Mouse (Mus musculus): Measurements from ENCODE around the gene Upb1. TPM values are rescaled to one million over a fixed set of nuclear protein-coding genes. Genes with fewer than 3 reads are reported as not detected.
"Not testable (repeated sequence)": the region's sequence is repeated elsewhere in the genome, so short reads cannot be mapped to it uniquely, and the experiment has no call there.

Gene Upb1
- total and polyA plus RNA-seq, 3 experiments, result 0.70 to 0.89 (median 0.70) TPM

GRCm38 (mm10) chr10:75365231-75365633, 35.7 kb upstream of the Upb1 start:
- H3K27ac ChIP-seq, result no peak overlapping the region

GRCm38 (mm10) chr10:75373655-75374351, 27.1 kb upstream of the Upb1 start:
- H3K4me1 ChIP-seq (ENCODE audit: control insufficient read depth, insufficient read depth, low read length); intact Hi-C loops (cut with DNase I); H3K9ac ChIP-seq (ENCODE audit: low read depth, low read length); H3K27me3 ChIP-seq (ENCODE audit: control insufficient read depth, insufficient read depth, low read length); H3K79me2 ChIP-seq (replicated peaks; ENCODE audit: control insufficient read depth, insufficient read depth, low read length); H3K36me3 ChIP-seq (ENCODE audit: control insufficient read depth, insufficient read depth, low read length): not testable (repeated sequence)
- peak overlapping the region; percentile 90 for H3K27ac ChIP-seq
- 0 out of 2 replicates have a peak, but pooled peaks have one; percentile 37 for TF ChIP-seq EP300 (IDR thresholded peaks at IDR 0.05; ENCODE audit: insufficient read depth, low read depth, low read length)
- peak; percentile 80 for DNase-seq
- WGBS, result 15% methylated on average over 15 of the region's 19 CpGs
- peak overlapping the region; percentile 31 for H3K4me3 ChIP-seq

More at GRCm38 (mm10) chr10:75365231-75365633, 35.7 kb upstream of the Upb1 start:
- no peaks in the 10 kb centered on the region for H3K27me3 ChIP-seq (ENCODE audit: control insufficient read depth, insufficient read depth, low read length)
- 58% methylated on average over 6 of the region's 6 CpGs for WGBS
- H3K9ac ChIP-seq (ENCODE audit: low read depth, low read length), result no peak overlapping the region
- intact Hi-C loops (cut with DNase I), result no loop called here
- no peak for TF ChIP-seq EP300 (IDR thresholded peaks at IDR 0.05; ENCODE audit: insufficient read depth, low read depth, low read length)
- TF ChIP-seq CTCF (IDR thresholded peaks at IDR 0.05), result no peak
- TF ChIP-seq POLR2A (IDR thresholded peaks at IDR 0.05; ENCODE audit: insufficient read depth, low read depth, low read length), result no peak
- no peak for DNase-seq
- peaks cover 7% of the 10 kb centered on the region for H3K4me1 ChIP-seq (ENCODE audit: control insufficient read depth, insufficient read depth, low read length)
- H3K79me2 ChIP-seq (replicated peaks; ENCODE audit: control insufficient read depth, insufficient read depth, low read length), result no peaks in the 10 kb centered on the region
- H3K4me3 ChIP-seq, result no peak overlapping the region
- H3K36me3 ChIP-seq (ENCODE audit: control insufficient read depth, insufficient read depth, low read length), result peaks cover 8% of the 10 kb centered on the region

- 56% methylated on average over 10 of the region's 10 CpGs for WGBS
- H3K79me2 ChIP-seq (replicated peaks; ENCODE audit: control insufficient read depth, insufficient read depth, low read length), result no peaks in the 10 kb centered on the region
- no peak overlapping the region; the same call in 1 of the 2 replicates for H3K27ac ChIP-seq
- intact Hi-C loops (cut with DNase I), result no loop called here
- peaks cover 2% of the 10 kb centered on the region; the same call in 1 of the 2 replicates for H3K36me3 ChIP-seq (ENCODE audit: control insufficient read depth, insufficient read depth, low read length)
- no peaks in the 10 kb centered on the region for H3K27me3 ChIP-seq (ENCODE audit: control insufficient read depth, insufficient read depth, low read length)
- no peak overlapping the region for H3K9ac ChIP-seq (ENCODE audit: low read depth, low read length)
- no peak overlapping the region for H3K4me3 ChIP-seq
- DNase-seq, result peak; percentile 26 to 29
- TF ChIP-seq CTCF (IDR thresholded peaks at IDR 0.05), result no peak
- no peak for TF ChIP-seq EP300 (IDR thresholded peaks at IDR 0.05; ENCODE audit: insufficient read depth, low read depth, low read length)
- no peak for TF ChIP-seq POLR2A (IDR thresholded peaks at IDR 0.05; ENCODE audit: insufficient read depth, low read depth, low read length)
- H3K4me1 ChIP-seq (ENCODE audit: control insufficient read depth, insufficient read depth, low read length), result peaks cover 2% of the 10 kb centered on the region
Observed at GRCm38 (mm10) chr10:75378688-75379087, 22.2 kb upstream of the Upb1 start.

GRCm38 (mm10) chr10:75390156-75390555, 10.8 kb upstream of the Upb1 start:
- DNase-seq, result no peak
- intact Hi-C loops (cut with DNase I), result loop anchor here (2.0 to 5.0 kb wide), 2 partner anchors 47 to 135 kb away; no protein-coding TSS in a partner anchor
- no peak overlapping the region for H3K4me3 ChIP-seq
- 85% methylated on average over 2 of the region's 2 CpGs for WGBS
- no peaks in the 10 kb centered on the region for H3K36me3 ChIP-seq (ENCODE audit: control insufficient read depth, insufficient read depth, low read length)
- H3K27ac ChIP-seq, result no peak overlapping the region
- H3K9ac ChIP-seq (ENCODE audit: low read depth, low read length), result no peak overlapping the region
- no peaks in the 10 kb centered on the region for H3K4me1 ChIP-seq (ENCODE audit: control insufficient read depth, insufficient read depth, low read length)
- TF ChIP-seq CTCF (IDR thresholded peaks at IDR 0.05) (peak; percentile 52), EP300 (IDR thresholded peaks at IDR 0.05; ENCODE audit: insufficient read depth, low read depth, low read length) (no peak), POLR2A (IDR thresholded peaks at IDR 0.05; ENCODE audit: insufficient read depth, low read depth, low read length) (no peak)
- H3K27me3 ChIP-seq (ENCODE audit: control insufficient read depth, insufficient read depth, low read length), result no peaks in the 10 kb centered on the region
- no peaks in the 10 kb centered on the region for H3K79me2 ChIP-seq (replicated peaks; ENCODE audit: control insufficient read depth, insufficient read depth, low read length)

- Histone ChIP-seq H3K4me1 (ENCODE audit: control insufficient read depth, insufficient read depth, low read length) (no peaks in the 10 kb centered on the region), H3K9ac (ENCODE audit: low read depth, low read length) (no peak overlapping the region), H3K79me2 (replicated peaks; ENCODE audit: control insufficient read depth, insufficient read depth, low read length) (no peaks in the 10 kb centered on the region), H3K4me3 (no peak overlapping the region), H3K27ac (no peak overlapping the region), H3K27me3 (ENCODE audit: control insufficient read depth, insufficient read depth, low read length) (no peaks in the 10 kb centered on the region), H3K36me3 (ENCODE audit: control insufficient read depth, insufficient read depth, low read length) (no peaks in the 10 kb centered on the region)
- no peak for DNase-seq
- intact Hi-C loops (cut with DNase I), result loop anchor here (1.0 to 5.0 kb wide), 4 partner anchors 46 to 209 kb away; no protein-coding TSS in a partner anchor
- TF ChIP-seq EP300 (IDR thresholded peaks at IDR 0.05; ENCODE audit: insufficient read depth, low read depth, low read length), result no peak
- TF ChIP-seq CTCF (IDR thresholded peaks at IDR 0.05), result peak; percentile 78
- no peak for TF ChIP-seq POLR2A (IDR thresholded peaks at IDR 0.05; ENCODE audit: insufficient read depth, low read depth, low read length)
- 67% methylated on average over 4 of the region's 4 CpGs for WGBS
Observed at GRCm38 (mm10) chr10:75390832-75391231, 10.1 kb upstream of the Upb1 start.

GRCm38 (mm10) chr10:75394796-75395195, 6.1 kb upstream of the Upb1 start:
- Histone ChIP-seq H3K4me1 (ENCODE audit: control insufficient read depth, insufficient read depth, low read length) (peaks cover 2% of the 10 kb centered on the region), H3K27me3 (ENCODE audit: control insufficient read depth, insufficient read depth, low read length) (no peaks in the 10 kb centered on the region), H3K27ac (no peak overlapping the region), H3K36me3 (ENCODE audit: control insufficient read depth, insufficient read depth, low read length) (no peaks in the 10 kb centered on the region), H3K4me3 (no peak overlapping the region), H3K79me2 (replicated peaks; ENCODE audit: control insufficient read depth, insufficient read depth, low read length) (no peaks in the 10 kb centered on the region), H3K9ac (ENCODE audit: low read depth, low read length) (no peak overlapping the region)
- no peak for DNase-seq
- 90% methylated on average over 8 of the region's 8 CpGs for WGBS
- intact Hi-C loops (cut with DNase I), result loop anchor here (5.0 kb wide), 1 partner anchor 43 kb away; no protein-coding TSS in a partner anchor
- no peak for TF ChIP-seq EP300 (IDR thresholded peaks at IDR 0.05; ENCODE audit: insufficient read depth, low read depth, low read length)
- TF ChIP-seq POLR2A (IDR thresholded peaks at IDR 0.05; ENCODE audit: insufficient read depth, low read depth, low read length), result no peak
- TF ChIP-seq CTCF (IDR thresholded peaks at IDR 0.05), result no peak

Data from heart, adult 2 months (tissue).